Comparison of ENCODE assay signal across 15 mouse cellular contexts in the genomic region with DNA sequence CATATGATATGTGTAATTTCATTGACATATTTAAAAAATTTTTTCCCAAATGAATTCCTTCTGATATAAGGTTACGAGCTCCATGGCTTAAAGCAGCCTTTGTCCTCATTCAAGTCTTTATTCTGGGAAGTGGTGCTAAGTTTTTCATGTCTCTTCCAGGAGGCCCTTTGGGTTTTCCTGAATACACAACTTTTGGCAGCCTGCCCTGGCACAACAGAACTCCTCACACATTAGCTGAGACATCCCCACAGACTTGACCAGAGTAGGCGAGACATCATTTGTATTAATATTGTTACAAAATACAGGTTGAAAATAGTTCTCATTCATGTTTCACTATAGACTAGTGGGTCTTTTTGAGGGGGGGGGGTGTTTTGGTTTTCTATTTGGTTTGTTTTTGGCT.
DNase-seq lines count a peak whose midpoint lies in the region; ATAC-seq and TF ChIP-seq lines count a peak whose summit lies in the region.
"Had no signal": no experiment of that assay in that cellular context is flagged by ENCODE, and none has a peak within 500 bp of the region (broad histone marks: within the 10 kb centered on the region; RNA-seq: fewer than 3 reads in every experiment).

No protein-coding gene starts in this region.

- DNase-seq in adrenal gland, postnatal 10 days: peak; percentile 37
- no peak for DNase-seq in adrenal gland, adult 18-20 months (ENCODE audit: low spot score in 2 of 2)
- peak; percentile 17 for DNase-seq in hindbrain, postnatal 0 days (ENCODE audit: low spot score)
- no peak for DNase-seq in hindbrain, embryonic 14.5 days (ENCODE audit: low spot score)
- peak; percentile 71 for DNase-seq in gastrocnemius, adult 2 months
- peak; percentile 24 to 36 for DNase-seq in heart, postnatal 36 days
- DNase-seq in thymus, adult 2 months: no peak
- DNase-seq: kidney, adult 8-10 months; liver, embryonic 13.5 days had no signal

- no peak for ATAC-seq in hindbrain, postnatal 0 days
- no peak for ATAC-seq in hindbrain, embryonic 14.5 days (ENCODE audit: low FRiP score)
- ATAC-seq in neural tube, embryonic 15.5 days (ENCODE audit: low FRiP score): no peak
- ATAC-seq: activated CD4-positive, CD25-positive, alpha-beta regulatory T cell, adult 4 months had no signal

- TF ChIP-seq POLR2A in thymus, adult 2 months (IDR thresholded peaks at IDR 0.05; ENCODE audit: control insufficient read depth, extremely low read depth, insufficient read depth, low read length, poor library complexity): no peak

- no peaks in the 10 kb centered on the region for H3K36me3 ChIP-seq in hindbrain, postnatal 0 days (ENCODE audit: insufficient read depth, low read length)
- no peaks in the 10 kb centered on the region for H3K36me3 ChIP-seq in hindbrain, embryonic 14.5 days (replicated peaks; ENCODE audit: control insufficient read depth, insufficient read depth)
- H3K36me3 ChIP-seq in neural tube, embryonic 15.5 days: no peaks in the 10 kb centered on the region
- no peaks in the 10 kb centered on the region for H3K36me3 ChIP-seq in thymus, adult 2 months (ENCODE audit: control insufficient read depth, insufficient read depth, low read length)
- H3K36me3 ChIP-seq: embryonic facial prominence, embryonic 13.5 days; forebrain, embryonic 10.5 days; limb, embryonic 10.5 days; liver, embryonic 13.5 days; neural tube, embryonic 13.5 days had no signal

- TF ChIP-seq CTCF in hindbrain, postnatal 0 days (IDR thresholded peaks at IDR 0.05; ENCODE audit: low read depth): no peak
- no peak for TF ChIP-seq CTCF in gastrocnemius, adult 2 months (IDR thresholded peaks at IDR 0.05)
- TF ChIP-seq CTCF in thymus, adult 2 months (IDR thresholded peaks at IDR 0.05; ENCODE audit: borderline replicate concordance, control insufficient read depth, extremely low read depth, insufficient read depth, low read length, poor library complexity): no peak

- no peak overlapping the region for H3K4me2 ChIP-seq in hindbrain, postnatal 0 days (ENCODE audit: low read depth, low read length)
- H3K4me2 ChIP-seq in hindbrain, embryonic 14.5 days (replicated peaks): no peak overlapping the region
- no peak overlapping the region for H3K4me2 ChIP-seq in neural tube, embryonic 15.5 days
- H3K4me2 ChIP-seq: embryonic facial prominence, embryonic 13.5 days; liver, embryonic 13.5 days; neural tube, embryonic 13.5 days had no signal

- no peak overlapping the region for H3K9ac ChIP-seq in hindbrain, postnatal 0 days (replicated peaks; ENCODE audit: low read length)
- H3K9ac ChIP-seq in hindbrain, embryonic 14.5 days: no peak overlapping the region
- H3K9ac ChIP-seq in neural tube, embryonic 15.5 days (replicated peaks): no peak overlapping the region
- H3K9ac ChIP-seq: embryonic facial prominence, embryonic 13.5 days; liver, embryonic 13.5 days; neural tube, embryonic 13.5 days had no signal

- H3K9me3 ChIP-seq in hindbrain, postnatal 0 days (ENCODE audit: low read length): no peaks in the 10 kb centered on the region
- H3K9me3 ChIP-seq in hindbrain, embryonic 14.5 days (ENCODE audit: control insufficient read depth, low read length): no peaks in the 10 kb centered on the region
- H3K9me3 ChIP-seq in neural tube, embryonic 15.5 days (replicated peaks): no peaks in the 10 kb centered on the region
- H3K9me3 ChIP-seq: embryonic facial prominence, embryonic 13.5 days; forebrain, embryonic 10.5 days; limb, embryonic 10.5 days; liver, embryonic 13.5 days; neural tube, embryonic 13.5 days had no signal

- H3K4me3 ChIP-seq in hindbrain, postnatal 0 days (ENCODE audit: low read length): no peak overlapping the region
- H3K4me3 ChIP-seq in hindbrain, embryonic 14.5 days (replicated peaks; ENCODE audit: low read length): no peak overlapping the region
- H3K4me3 ChIP-seq in gastrocnemius, adult 2 months: no peak overlapping the region
- H3K4me3 ChIP-seq in neural tube, embryonic 15.5 days (replicated peaks): no peak overlapping the region
- no peak overlapping the region for H3K4me3 ChIP-seq in thymus, adult 2 months (ENCODE audit: control insufficient read depth, insufficient read depth, low read length)
- H3K4me3 ChIP-seq: embryonic facial prominence, embryonic 13.5 days; forebrain, embryonic 10.5 days; limb, embryonic 10.5 days; liver, embryonic 13.5 days; neural tube, embryonic 13.5 days had no signal

- WGBS in hindbrain, postnatal 0 days: 61% methylated on average over 2 of the region's 2 CpGs
- WGBS in hindbrain, embryonic 14.5 days: 73% methylated on average over 2 of the region's 2 CpGs
- 74% methylated on average over 2 of the region's 2 CpGs for WGBS in neural tube, embryonic 15.5 days
- 90% methylated on average over 2 of the region's 2 CpGs for WGBS in thymus, adult 2 months

- H3K27ac ChIP-seq in hindbrain, postnatal 0 days: no peak overlapping the region
- no peak overlapping the region for H3K27ac ChIP-seq in hindbrain, embryonic 14.5 days
- H3K27ac ChIP-seq in gastrocnemius, adult 2 months: no peak overlapping the region
- H3K27ac ChIP-seq in neural tube, embryonic 15.5 days (replicated peaks): no peak overlapping the region
- H3K27ac ChIP-seq in thymus, adult 2 months (ENCODE audit: control insufficient read depth, insufficient read depth, low read length): no peak overlapping the region
- H3K27ac ChIP-seq: embryonic facial prominence, embryonic 13.5 days; forebrain, embryonic 10.5 days; limb, embryonic 10.5 days; liver, embryonic 13.5 days; neural tube, embryonic 13.5 days had no signal

- no peaks in the 10 kb centered on the region for H3K4me1 ChIP-seq in hindbrain, postnatal 0 days (ENCODE audit: insufficient read depth, low read length)
- no peaks in the 10 kb centered on the region for H3K4me1 ChIP-seq in hindbrain, embryonic 14.5 days (replicated peaks; ENCODE audit: control insufficient read depth, insufficient read depth, low read length)
- H3K4me1 ChIP-seq in neural tube, embryonic 15.5 days: no peaks in the 10 kb centered on the region
- no peaks in the 10 kb centered on the region for H3K4me1 ChIP-seq in thymus, adult 2 months (replicated peaks; ENCODE audit: control insufficient read depth, insufficient read depth, low read length)
- H3K4me1 ChIP-seq: forebrain, embryonic 10.5 days; liver, embryonic 13.5 days; neural tube, embryonic 13.5 days had no signal

- intact Hi-C loops in gastrocnemius, adult 2 months (cut with DNase I): no loop called here
- intact Hi-C loops in heart, postnatal 36 days (cut with DNase I): no loop called here

- no peaks in the 10 kb centered on the region for H3K27me3 ChIP-seq in hindbrain, postnatal 0 days (ENCODE audit: insufficient read depth, low read length)
- H3K27me3 ChIP-seq in hindbrain, embryonic 14.5 days (ENCODE audit: control insufficient read depth, insufficient read depth, low read length): no peaks in the 10 kb centered on the region
- no peaks in the 10 kb centered on the region for H3K27me3 ChIP-seq in neural tube, embryonic 15.5 days (replicated peaks)
- no peaks in the 10 kb centered on the region for H3K27me3 ChIP-seq in thymus, adult 2 months (ENCODE audit: control insufficient read depth, insufficient read depth, low read length)
- H3K27me3 ChIP-seq: embryonic facial prominence, embryonic 13.5 days; liver, embryonic 13.5 days; neural tube, embryonic 13.5 days had no signal

Comparison
In these comparisons a context has a peak if more than half of its experiments do, and no peak if none do; other contexts are left out.
1. DNase-seq: peak in adrenal gland, postnatal 10 days (single experiment), hindbrain, postnatal 0 days (single experiment), gastrocnemius, adult 2 months (single experiment) and heart, postnatal 36 days (2 of 2); none in adrenal gland, adult 18-20 months (0 of 2), hindbrain, embryonic 14.5 days (single experiment) and thymus, adult 2 months (single experiment).